Mouse (Mus musculus): ENCODE data around the gene Tspan18. TPM values are rescaled to one million over a fixed set of nuclear protein-coding genes. Genes with fewer than 3 reads are reported as not detected.

Gene Tspan18
- polyA plus RNA-seq, 1 experiment from 2014 or later = 17.0 TPM

GRCm38 (mm10) chr2:93220447-93220846 is 113.9 kb downstream of the Tspan18 start:
- no peaks in the 10 kb centered on the region for H3K27me3 ChIP-seq (replicated peaks; ENCODE audit: control insufficient read depth, insufficient read depth, low read length)
- no peak overlapping the region for H3K4me3 ChIP-seq (replicated peaks; ENCODE audit: low read length)
- H3K9ac ChIP-seq (replicated peaks; ENCODE audit: low read depth, low read length) = no peak overlapping the region
- ATAC-seq = no peak
- no peak overlapping the region for H3K27ac ChIP-seq (ENCODE audit: low read length)
- 52% methylated on average over 5 of the region's 5 CpGs for WGBS
- no peaks in the 10 kb centered on the region for H3K9me3 ChIP-seq (ENCODE audit: control insufficient read depth, low read length)
- no peak overlapping the region for H3K4me2 ChIP-seq (ENCODE audit: low read length)
- peaks cover 4% of the 10 kb centered on the region; the same call in 1 of the 2 replicates for H3K4me1 ChIP-seq (replicated peaks; ENCODE audit: control insufficient read depth, insufficient read depth, low read length)
- H3K36me3 ChIP-seq (ENCODE audit: control insufficient read depth, insufficient read depth) = no peaks in the 10 kb centered on the region

- ATAC-seq = no peak
- Histone ChIP-seq H3K4me2 (ENCODE audit: low read length) (no peak overlapping the region), H3K27me3 (replicated peaks; ENCODE audit: control insufficient read depth, insufficient read depth, low read length) (no peaks in the 10 kb centered on the region), H3K27ac (ENCODE audit: low read length) (no peak overlapping the region), H3K4me1 (replicated peaks; ENCODE audit: control insufficient read depth, insufficient read depth, low read length) (peaks cover 4% of the 10 kb centered on the region; the same call in 1 of the 2 replicates), H3K9me3 (ENCODE audit: control insufficient read depth, low read length) (no peaks in the 10 kb centered on the region), H3K4me3 (replicated peaks; ENCODE audit: low read length) (no peak overlapping the region), H3K36me3 (ENCODE audit: control insufficient read depth, insufficient read depth) (no peaks in the 10 kb centered on the region), H3K9ac (replicated peaks; ENCODE audit: low read depth, low read length) (no peak overlapping the region)
- WGBS = 96% methylated on average over 3 of the region's 3 CpGs
Observed at GRCm38 (mm10) chr2:93219576-93219975, 114.7 kb downstream of the Tspan18 start.

- Histone ChIP-seq H3K9me3 (ENCODE audit: control insufficient read depth, low read length) (no peaks in the 10 kb centered on the region), H3K4me1 (replicated peaks; ENCODE audit: control insufficient read depth, insufficient read depth, low read length) (peaks cover 4% of the 10 kb centered on the region; the same call in 1 of the 2 replicates), H3K4me2 (ENCODE audit: low read length) (no peak overlapping the region), H3K27ac (ENCODE audit: low read length) (no peak overlapping the region), H3K4me3 (replicated peaks; ENCODE audit: low read length) (no peak overlapping the region), H3K27me3 (replicated peaks; ENCODE audit: control insufficient read depth, insufficient read depth, low read length) (no peaks in the 10 kb centered on the region), H3K9ac (replicated peaks; ENCODE audit: low read depth, low read length) (no peak overlapping the region), H3K36me3 (ENCODE audit: control insufficient read depth, insufficient read depth) (no peaks in the 10 kb centered on the region)
- ATAC-seq = no peak
- WGBS = 71% methylated on average over 7 of the region's 7 CpGs
Observed at GRCm38 (mm10) chr2:93218353-93218990, 115.8 kb downstream of the Tspan18 start.

GRCm38 (mm10) chr2:93217015-93217414 is 117.3 kb downstream of the Tspan18 start:
- Histone ChIP-seq H3K9me3 (ENCODE audit: control insufficient read depth, low read length) (no peaks in the 10 kb centered on the region), H3K27ac (ENCODE audit: low read length) (no peak overlapping the region; the same call in 1 of the 2 replicates), H3K4me1 (replicated peaks; ENCODE audit: control insufficient read depth, insufficient read depth, low read length) (peaks cover 4% of the 10 kb centered on the region; the same call in 1 of the 2 replicates), H3K4me2 (ENCODE audit: low read length) (no peak overlapping the region), H3K27me3 (replicated peaks; ENCODE audit: control insufficient read depth, insufficient read depth, low read length) (no peaks in the 10 kb centered on the region), H3K36me3 (ENCODE audit: control insufficient read depth, insufficient read depth) (no peaks in the 10 kb centered on the region), H3K4me3 (replicated peaks; ENCODE audit: low read length) (no peak overlapping the region), H3K9ac (replicated peaks; ENCODE audit: low read depth, low read length) (no peak overlapping the region)
- peak; percentile 77 for ATAC-seq
- 16% methylated on average over 7 of the region's 7 CpGs for WGBS

GRCm38 (mm10) chr2:93215790-93216189 is 118.5 kb downstream of the Tspan18 start:
- Histone ChIP-seq H3K36me3 (ENCODE audit: control insufficient read depth, insufficient read depth) (no peaks in the 10 kb centered on the region), H3K27me3 (replicated peaks; ENCODE audit: control insufficient read depth, insufficient read depth, low read length) (no peaks in the 10 kb centered on the region), H3K4me1 (replicated peaks; ENCODE audit: control insufficient read depth, insufficient read depth, low read length) (peaks cover 4% of the 10 kb centered on the region; the same call in 1 of the 2 replicates), H3K9me3 (ENCODE audit: control insufficient read depth, low read length) (no peaks in the 10 kb centered on the region), H3K4me3 (replicated peaks; ENCODE audit: low read length) (no peak overlapping the region), H3K9ac (replicated peaks; ENCODE audit: low read depth, low read length) (no peak overlapping the region), H3K4me2 (ENCODE audit: low read length) (no peak overlapping the region), H3K27ac (ENCODE audit: low read length) (no peak overlapping the region)
- WGBS = 66% methylated on average over 10 of the region's 10 CpGs
- ATAC-seq = no peak

GRCm38 (mm10) chr2:93214192-93214591 is 120.1 kb downstream of the Tspan18 start:
- no peak for ATAC-seq
- no peak overlapping the region for H3K27ac ChIP-seq (ENCODE audit: low read length)
- H3K27me3 ChIP-seq (replicated peaks; ENCODE audit: control insufficient read depth, insufficient read depth, low read length) = no peaks in the 10 kb centered on the region
- no peaks in the 10 kb centered on the region for H3K36me3 ChIP-seq (ENCODE audit: control insufficient read depth, insufficient read depth)
- no peak overlapping the region for H3K4me2 ChIP-seq (ENCODE audit: low read length)
- H3K4me1 ChIP-seq (replicated peaks; ENCODE audit: control insufficient read depth, insufficient read depth, low read length) = peaks cover 4% of the 10 kb centered on the region; the same call in 1 of the 2 replicates
- no peak overlapping the region for H3K9ac ChIP-seq (replicated peaks; ENCODE audit: low read depth, low read length)
- H3K4me3 ChIP-seq (replicated peaks; ENCODE audit: low read length) = no peak overlapping the region
- 77% methylated on average over 1 of the region's 1 CpGs for WGBS
- no peaks in the 10 kb centered on the region for H3K9me3 ChIP-seq (ENCODE audit: control insufficient read depth, low read length)

GRCm38 (mm10) chr2:93212865-93213264 is 121.4 kb downstream of the Tspan18 start:
- no peak overlapping the region for H3K4me3 ChIP-seq (replicated peaks; ENCODE audit: low read length)
- ATAC-seq = no peak
- no peaks in the 10 kb centered on the region for H3K36me3 ChIP-seq (ENCODE audit: control insufficient read depth, insufficient read depth)
- no peaks in the 10 kb centered on the region for H3K9me3 ChIP-seq (ENCODE audit: control insufficient read depth, low read length)
- H3K9ac ChIP-seq (replicated peaks; ENCODE audit: low read depth, low read length) = no peak overlapping the region
- H3K4me1 ChIP-seq (replicated peaks; ENCODE audit: control insufficient read depth, insufficient read depth, low read length) = peaks cover 4% of the 10 kb centered on the region; the same call in 1 of the 2 replicates
- no peak overlapping the region for H3K4me2 ChIP-seq (ENCODE audit: low read length)
- 95% methylated on average over 2 of the region's 2 CpGs for WGBS
- no peaks in the 10 kb centered on the region for H3K27me3 ChIP-seq (replicated peaks; ENCODE audit: control insufficient read depth, insufficient read depth, low read length)
- H3K27ac ChIP-seq (ENCODE audit: low read length) = no peak overlapping the region

GRCm38 (mm10) chr2:93212386-93212785 is 121.9 kb downstream of the Tspan18 start:
- Histone ChIP-seq H3K4me1 (replicated peaks; ENCODE audit: control insufficient read depth, insufficient read depth, low read length) (peaks cover 3% of the 10 kb centered on the region; the same call in 1 of the 2 replicates), H3K9ac (replicated peaks; ENCODE audit: low read depth, low read length) (no peak overlapping the region), H3K27ac (ENCODE audit: low read length) (no peak overlapping the region), H3K27me3 (replicated peaks; ENCODE audit: control insufficient read depth, insufficient read depth, low read length) (no peaks in the 10 kb centered on the region), H3K36me3 (ENCODE audit: control insufficient read depth, insufficient read depth) (no peaks in the 10 kb centered on the region), H3K4me2 (ENCODE audit: low read length) (no peak overlapping the region), H3K4me3 (replicated peaks; ENCODE audit: low read length) (no peak overlapping the region), H3K9me3 (ENCODE audit: control insufficient read depth, low read length) (no peaks in the 10 kb centered on the region)
- 75% methylated on average over 2 of the region's 2 CpGs for WGBS
- no peak for ATAC-seq

- Histone ChIP-seq H3K36me3 (ENCODE audit: control insufficient read depth, insufficient read depth) (no peaks in the 10 kb centered on the region), H3K9ac (replicated peaks; ENCODE audit: low read depth, low read length) (no peak overlapping the region), H3K4me3 (replicated peaks; ENCODE audit: low read length) (no peak overlapping the region)
Observed at GRCm38 (mm10) chr2:93206126-93206525, 128.2 kb downstream of the Tspan18 start.

More at GRCm38 (mm10) chr2:93206126-93206525, 128.2 kb downstream of the Tspan18 start:
- Histone ChIP-seq H3K4me2 (ENCODE audit: low read length) (no peak overlapping the region), H3K27ac (ENCODE audit: low read length) (no peak overlapping the region), H3K27me3 (replicated peaks; ENCODE audit: control insufficient read depth, insufficient read depth, low read length) (no peaks in the 10 kb centered on the region), H3K9me3 (ENCODE audit: control insufficient read depth, low read length) (no peaks in the 10 kb centered on the region), H3K4me1 (replicated peaks; ENCODE audit: control insufficient read depth, insufficient read depth, low read length) (peaks cover 7% of the 10 kb centered on the region; the same call in 1 of the 2 replicates)
- 88% methylated on average over 1 of the region's 1 CpGs for WGBS
- no peak for ATAC-seq
